Mouse (Mus musculus) liver, embryonic 14.5 days (tissue): ENCODE results near the gene Cnpy2. TPM values are rescaled to one million over a fixed set of nuclear protein-coding genes. Genes with fewer than 3 reads are reported as not detected.
A peak's percentile ranks its signal among the peaks of the same experiment; 100 is the strongest.

Experiments
- ATAC-seq: fragments of 200-750 bp; cut with Nextera tagmentation; 2 replicates; pipeline ENCODE4 v1.8.0; 2017; ENCODE audit warnings: moderate number of reproducible peaks, mild to moderate bottlenecking, moderate library complexity; ENCODE audit not compliant: insufficient read depth
- DNase-seq, 3 experiments: peaks; one replicate each; pipeline ENCODE4 v3.0.0-alpha.2; 2012 to 2013; ENCODE audit warnings: low read depth in 3 of 3, low spot score in 3 of 3
- H3K27ac ChIP-seq: fragments of 300-500 bp; sonication (generic); 2 replicates; pipeline ENCODE4 v1.5.1; 2014; ENCODE audit warnings: moderate library complexity, mild to moderate bottlenecking, control low read depth, inconsistent platforms
- H3K27me3 ChIP-seq: fragments of 300-500 bp; sonication (generic); 2 replicates; pipeline ENCODE4 v1.6.1; 2014; ENCODE audit warnings: mild to moderate bottlenecking, low read length, moderate library complexity; ENCODE audit not compliant: control insufficient read depth, insufficient read depth
- H3K36me3 ChIP-seq: fragments of 300-500 bp; sonication (generic); replicated peaks from 2 replicates; pipeline ENCODE4 v1.6.1; 2014; ENCODE audit warnings: low read depth; ENCODE audit not compliant: control insufficient read depth, insufficient read depth
- H3K4me1 ChIP-seq, 2 experiments: fragments of 200-500 bp in 1 of 2; fragments of 300-500 bp in 1 of 2; sonication (generic) in 1 of 2; replicated peaks; 2 replicates each; pipeline ENCODE4 v1.6.1; 2012 to 2014; ENCODE audit warnings: antibody characterized with exemption in 1 of 2, inconsistent platforms in 1 of 2, low read length in 1 of 2; ENCODE audit not compliant: control insufficient read depth in 2 of 2, insufficient read depth in 2 of 2
- H3K4me2 ChIP-seq: fragments of 300-500 bp; sonication (generic); 2 replicates; pipeline ENCODE4 v1.6.1; 2014; ENCODE audit warnings: low read depth, mild to moderate bottlenecking, control low read depth, moderate library complexity
- H3K4me3 ChIP-seq, 2 experiments: fragments of 200-500 bp in 1 of 2; fragments of 300-500 bp in 1 of 2; sonication (generic) in 1 of 2; 2 replicates each; pipeline ENCODE4 v1.5.1; 2012 to 2014; ENCODE audit warnings: low read depth in 2 of 2, low read length in 2 of 2, mild to moderate bottlenecking in 2 of 2, control low read depth in 1 of 2, inconsistent platforms in 1 of 2, moderate library complexity in 1 of 2; ENCODE audit not compliant: insufficient read depth in 1 of 2
- H3K9ac ChIP-seq: fragments of 300-500 bp; sonication (generic); replicated peaks from 2 replicates; pipeline ENCODE4 v1.6.1; 2014; ENCODE audit warnings: mild to moderate bottlenecking, control low read depth, moderate library complexity
- H3K9me3 ChIP-seq: fragments of 300-500 bp; sonication (generic); 2 replicates; pipeline ENCODE4 v1.6.1; 2016; ENCODE audit warnings: low read length, mixed read lengths; ENCODE audit not compliant: control insufficient read depth
- CTCF ChIP-seq: IDR thresholded peaks from 2 replicates; pipeline ENCODE4 v1.5.1; 2016; ENCODE audit warnings: antibody characterized with exemption, low read depth, control low read depth
- EP300 ChIP-seq: IDR thresholded peaks from 2 replicates; pipeline ENCODE4 v1.6.1; 2016; ENCODE audit warnings: antibody characterized with exemption, low read depth
- WGBS: fragments of 180-500 bp; shearing (Covaris S2); extraction: QIAGEN DNeasy Blood & Tissue Kit; methylation state at CpG from one replicate; pipeline ENCODE4 v1.1.7; 2014; ENCODE audit not compliant: insufficient replicate concordance; 5-methylcytosine and 5-hydroxymethylcytosine counted together
- polyA plus RNA-seq, 2 experiments: library from polyadenylated mRNA; depleted of rRNA in 1 of 2; stranded (reverse) in 1 of 2; unstranded in 1 of 2; fragments of >200 nt; fragmentation: Nextera tagmentation in 1 of 2; extraction: Ambion mirVana in 1 of 2; gene quantifications; 2 replicates each; pipeline versions ENCODE4 v1.2.1 to v1.2.3; 2012 to 2014

Gene Cnpy2
- polyA plus RNA-seq, 2 experiments, result 38.8 to 92.7 TPM

DNA sequence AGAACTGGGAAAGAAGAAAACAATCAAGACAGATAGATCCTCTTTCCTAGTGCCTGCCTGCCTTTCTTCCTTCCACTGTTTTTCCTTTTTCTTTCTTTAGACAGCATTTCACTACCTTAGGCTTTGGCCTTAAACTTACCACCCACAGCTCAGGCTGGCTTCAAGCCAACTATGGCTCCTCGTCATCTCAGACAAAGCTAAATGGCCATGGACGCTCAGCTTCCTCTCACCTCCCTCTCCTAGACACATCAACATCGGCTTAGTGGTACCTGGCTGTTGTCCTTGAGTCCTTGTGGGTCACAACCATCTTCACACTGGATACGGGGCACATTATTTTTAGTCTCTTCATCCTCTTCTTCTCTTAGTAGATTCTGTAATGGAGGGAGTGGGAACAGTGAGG, 25.0 kb upstream of the Cnpy2 start:
- no peak overlapping the region for H3K4me2 ChIP-seq
- 63% methylated on average over 4 of the region's 4 CpGs for whole genome bisulfite sequencing
- H3K27me3 ChIP-seq, result no peaks in the 10 kb centered on the region
- no peaks in the 10 kb centered on the region for H3K36me3 ChIP-seq
- no peak overlapping the region for H3K27ac ChIP-seq
- no peak overlapping the region for H3K9ac ChIP-seq
- H3K4me1 ChIP-seq, result peaks cover under 1 to 1% of the 10 kb centered on the region in 2 experiments; a peak in 2 of 4 replicates
- DNase-seq (no peak), ATAC-seq (no peak)
- no peak for TF ChIP-seq CTCF
- no peak overlapping the region for H3K4me3 ChIP-seq
- H3K9me3 ChIP-seq, result no peaks in the 10 kb centered on the region

DNA sequence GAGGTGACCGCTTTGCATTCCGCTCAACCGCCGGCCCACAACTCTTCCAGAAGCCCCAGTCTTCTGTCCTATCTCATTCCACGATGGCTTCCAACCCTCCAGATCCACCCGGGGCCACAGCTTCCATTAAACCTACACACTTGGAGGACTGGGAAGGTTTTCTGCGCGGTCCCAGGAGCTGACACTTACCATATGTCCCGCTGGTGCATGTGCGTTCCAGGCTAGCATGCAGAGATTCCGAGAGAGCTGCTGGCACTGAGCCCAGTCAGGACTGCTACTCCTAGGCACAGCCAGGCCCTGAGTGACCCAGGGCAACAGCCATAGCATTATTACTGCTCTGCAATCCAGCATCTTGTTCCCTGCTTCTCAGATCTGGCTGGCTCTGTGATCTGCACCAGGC, 24.6 kb upstream of the Cnpy2 start:
- Histone ChIP-seq H3K9me3 (no peaks in the 10 kb centered on the region), H3K27me3 (no peaks in the 10 kb centered on the region), H3K4me1 (peaks cover 4 to 5% of the 10 kb centered on the region in 2 experiments; a peak in 3 of 4 replicates), H3K27ac (no peak overlapping the region), H3K4me2 (no peak overlapping the region), H3K4me3 (no peak overlapping the region), H3K9ac (no peak overlapping the region), H3K36me3 (no peaks in the 10 kb centered on the region)
- WGBS, result 80% methylated on average over 11 of the region's 11 CpGs
- TF ChIP-seq EP300 (no peak), CTCF (no peak)
- no peak for ATAC-seq
- no peak for DNase-seq

GRCm38 (mm10) chr10:128298243-128298642, 24.0 kb upstream of the Cnpy2 start:
- ATAC-seq (no peak), DNase-seq (no peak)
- no peak overlapping the region for H3K27ac ChIP-seq

DNA sequence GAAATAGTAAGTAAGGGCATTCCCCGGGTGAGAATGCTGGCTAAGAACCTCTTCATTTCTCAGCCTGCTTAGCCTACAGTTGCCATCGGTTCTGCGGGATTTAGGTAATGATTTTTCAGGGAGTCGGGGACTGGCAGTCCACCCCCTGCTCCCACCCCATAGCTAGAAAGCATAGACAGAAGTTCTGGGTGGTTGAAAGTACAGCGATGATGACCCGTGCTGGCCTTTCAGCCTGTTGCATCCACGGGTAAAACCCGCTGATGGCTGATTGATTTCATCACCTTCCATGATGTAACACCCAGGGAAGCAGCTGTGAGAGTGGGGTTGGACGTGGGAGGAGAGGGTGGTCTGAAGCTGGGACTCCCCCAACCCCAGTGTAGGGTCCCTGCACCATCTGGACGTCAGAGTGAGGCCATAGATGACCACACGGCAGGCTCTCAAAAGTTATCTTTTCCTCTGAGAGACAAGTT, 23.5 kb upstream of the Cnpy2 start, which contains the start of gene Il23a:
Il23a (minus strand) TSS at position 51 of the 470 bp plus-strand sequence.
- TF ChIP-seq CTCF (no peak), EP300 (no peak)
- Histone ChIP-seq H3K4me2 (no peak within 1 kb of the TSS), H3K4me1 (peaks cover 4 to 7% of the 10 kb centered on the region in 2 experiments; a peak in 3 of 4 replicates), H3K4me3 (no peak within 1 kb of the TSS), H3K27ac (no peak within 1 kb of the TSS), H3K36me3 (no peaks in the 10 kb centered on the region), H3K9me3 (no peaks in the 10 kb centered on the region), H3K9ac (no peak within 1 kb of the TSS), H3K27me3 (no peaks in the 10 kb centered on the region)
- ATAC-seq (no peak), DNase-seq (no peak)
- 62% methylated on average over 11 of the region's 11 CpGs for WGBS

More at GRCm38 (mm10) chr10:128298243-128298642, 24.0 kb upstream of the Cnpy2 start:
- Histone ChIP-seq H3K9me3 (no peaks in the 10 kb centered on the region), H3K4me2 (no peak overlapping the region), H3K27me3 (no peaks in the 10 kb centered on the region), H3K9ac (no peak overlapping the region), H3K4me3 (no peak overlapping the region), H3K36me3 (no peaks in the 10 kb centered on the region), H3K4me1 (peaks cover 4 to 5% of the 10 kb centered on the region in 2 experiments; a peak in 3 of 4 replicates)
- TF ChIP-seq CTCF (no peak), EP300 (no peak)
- 37% methylated on average over 6 of the region's 6 CpGs for WGBS

DNA sequence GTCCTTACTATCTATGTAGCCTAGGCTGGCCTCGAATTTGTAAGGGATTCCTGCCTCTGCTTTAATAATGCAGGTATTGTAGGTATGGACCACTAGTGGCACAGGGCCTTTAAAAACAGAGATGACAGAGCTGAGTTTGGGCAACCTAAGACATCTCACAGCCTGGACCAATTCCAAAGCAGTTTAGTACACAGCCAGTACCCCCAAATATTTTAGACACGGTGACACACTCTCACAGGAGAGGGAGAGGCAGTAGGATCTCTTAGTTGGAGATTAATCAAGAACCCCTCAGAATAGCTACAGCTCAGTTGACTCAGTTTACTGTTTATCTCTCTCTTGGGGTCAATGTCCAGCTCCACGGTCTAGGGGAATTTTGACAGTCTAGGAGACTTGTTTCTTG, 19.9 kb upstream of the Cnpy2 start:
- Histone ChIP-seq H3K36me3 (no peaks in the 10 kb centered on the region), H3K27ac (peak overlapping the region; percentile 83), H3K4me2 (peak overlapping the region; percentile 79), H3K27me3 (no peaks in the 10 kb centered on the region), H3K9me3 (no peaks in the 10 kb centered on the region), H3K9ac (peak overlapping the region; percentile 96), H3K4me3 (peak overlapping the region; percentile 72 to 92), H3K4me1 (peaks cover 7 to 13% of the 10 kb centered on the region in 2 experiments)
- WGBS, result 21% methylated on average over 3 of the region's 3 CpGs
- TF ChIP-seq CTCF (no peak), EP300 (no peak)
- ATAC-seq (no peak), DNase-seq (peak in 1 of 3 experiments; percentile 22)
